Mouse (Mus musculus) heart, adult 11 months (tissue): ENCODE measurements around the gene Actl6b.

Source experiments
- DNase-seq: peaks from one replicate; pipeline ENCODE4 v3.0.0; 2022

Actl6b gene

GRCm38 (mm10) chr5:137529221-137529995 is 23.9 kb upstream of the Actl6b start:
- DNase-seq = peak; percentile 95

- peak; percentile 95 for DNase-seq
Measured at GRCm38 (mm10) chr5:137530075-137530474, 23.2 kb upstream of the Actl6b start.

GRCm38 (mm10) chr5:137530588-137531413 is 22.5 kb upstream of the Actl6b start:
- DNase-seq = peak; percentile 99

GRCm38 (mm10) chr5:137531414-137532130 is 21.7 kb upstream of the Actl6b start:
- DNase-seq = peak; percentile 98

- peak; percentile 97 for DNase-seq
Measured at GRCm38 (mm10) chr5:137532131-137532807, 21.0 kb upstream of the Actl6b start.

- no peak for DNase-seq
Measured at GRCm38 (mm10) chr5:137532808-137533116, 20.6 kb upstream of the Actl6b start.

- DNase-seq = peak; percentile 100
Measured at GRCm38 (mm10) chr5:137533117-137533827, 20.0 kb upstream of the Actl6b start, which contains the start of the genes Epo and Gnb2. Epo (minus strand) TSS chr5:137533242. Gnb2 (minus strand) TSS chr5:137533510.

- DNase-seq = no peak
Measured at GRCm38 (mm10) chr5:137534762-137535161, 18.6 kb upstream of the Actl6b start.

GRCm38 (mm10) chr5:137535318-137535717 is 18.0 kb upstream of the Actl6b start:
- peak; percentile 57 for DNase-seq

GRCm38 (mm10) chr5:137537461-137537860 is 15.9 kb upstream of the Actl6b start:
- peak; percentile 65 for DNase-seq

- DNase-seq = peak; percentile 87
Measured at GRCm38 (mm10) chr5:137539291-137539801, 14.0 kb upstream of the Actl6b start.

GRCm38 (mm10) chr5:137540991-137541390 is 12.3 kb upstream of the Actl6b start:
- peak; percentile 13 for DNase-seq

GRCm38 (mm10) chr5:137541768-137542540 is 11.4 kb upstream of the Actl6b start:
- peak; percentile 86 for DNase-seq

GRCm38 (mm10) chr5:137544926-137545325 is 8.4 kb upstream of the Actl6b start:
- DNase-seq = peak; percentile 19

GRCm38 (mm10) chr5:137545596-137545995 is 7.7 kb upstream of the Actl6b start:
- peak; percentile 73 for DNase-seq

- no peak for DNase-seq
Measured at GRCm38 (mm10) chr5:137549840-137550239, 3.5 kb upstream of the Actl6b start.

- peak; percentile 77 for DNase-seq
Measured at GRCm38 (mm10) chr5:137551119-137551518, 2.2 kb upstream of the Actl6b start.

- no peak for DNase-seq
Measured at GRCm38 (mm10) chr5:137553000-137553399, 317 bp upstream of the Actl6b start.

- DNase-seq = no peak
Measured at GRCm38 (mm10) chr5:137553898-137554297, 581 bp downstream of the Actl6b start.

- peak; percentile 24 for DNase-seq
Measured at GRCm38 (mm10) chr5:137561556-137561955, 8.2 kb downstream of the Actl6b start.

GRCm38 (mm10) chr5:137562965-137563364 is 9.6 kb downstream of the Actl6b start:
- DNase-seq = peak; percentile 18
